Mouse (Mus musculus) E14TG2a.4 (cell line): ENCODE measurements around the gene Snrpd2.

Experiments
- CTCF ChIP-seq: conservative IDR thresholded peaks from 2 replicates; pipeline ENCODE4 v1.5.1; 2014; ENCODE audit warnings: low read length
- NANOG ChIP-seq: IDR thresholded peaks from 2 replicates; pipeline ENCODE4 v1.6.1; 2014; ENCODE audit warnings: borderline replicate concordance, low read length, mixed read lengths
- POU5F1 ChIP-seq: IDR thresholded peaks from 2 replicates; pipeline ENCODE4 v1.6.1; 2014; ENCODE audit warnings: low read length, borderline replicate concordance

DNA sequence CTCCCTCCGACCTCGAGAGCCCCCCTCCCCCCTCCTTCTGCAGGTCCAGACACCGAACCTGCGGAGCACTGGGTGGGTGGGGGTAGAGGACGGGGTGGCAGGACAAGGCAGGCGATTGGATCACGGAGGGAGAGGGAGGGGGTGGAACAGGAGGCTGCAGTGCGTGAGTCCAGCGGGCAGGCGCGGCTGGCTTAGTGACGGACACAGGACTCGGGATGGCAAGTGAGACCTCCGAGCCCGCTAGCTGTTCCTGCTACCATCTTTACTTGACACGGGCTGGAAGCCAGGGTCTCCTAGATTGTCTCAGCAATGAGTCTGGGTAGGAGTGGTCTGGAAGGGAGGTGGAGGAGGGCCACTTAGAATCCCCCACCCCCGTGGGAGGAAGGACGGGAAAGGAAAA, 28.5 kb downstream of the Snrpd2 start:
- no peak for TF ChIP-seq CTCF
- TF ChIP-seq NANOG = no peak
- no peak for TF ChIP-seq POU5F1
